Mouse (Mus musculus): ENCODE results near the gene Mphosph10.

DNA sequence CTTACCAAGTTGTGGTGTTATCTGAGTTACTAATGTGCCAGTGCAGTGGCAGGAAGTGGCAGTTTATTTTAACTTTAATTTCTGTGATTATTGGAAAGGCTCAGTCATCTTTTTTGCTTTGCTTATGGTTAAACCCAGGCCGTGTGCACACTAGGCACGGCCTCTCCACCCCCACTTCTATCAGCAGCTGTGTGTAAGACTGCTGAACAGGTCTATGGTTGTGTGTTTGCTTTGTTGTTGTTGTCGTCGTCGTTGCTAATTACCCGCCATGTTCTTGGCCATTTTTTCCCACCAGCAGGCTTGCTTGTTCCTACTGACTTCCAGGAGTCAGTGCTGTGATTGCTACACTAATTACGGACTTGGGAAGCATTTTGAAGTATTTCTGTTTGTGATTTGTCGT is 48.5 kb upstream of the Mphosph10 start:
- TF ChIP-seq POLR2A (IDR thresholded peaks at IDR 0.05; ENCODE audit: extremely low read depth, insufficient read depth, low read length) (no peak), CTCF (IDR thresholded peaks at IDR 0.05; ENCODE audit: extremely low read depth, insufficient read depth, low read length) (no peak)

Data from cortical plate, adult 2 months (tissue).